Mouse (Mus musculus) adrenal gland, adult 8-10 months (tissue): Measurements from ENCODE around the gene Cyb5r1. TPM values are rescaled to one million over a fixed set of nuclear protein-coding genes. Genes with fewer than 3 reads are reported as not detected.
"Not testable (repeated sequence)": the region's sequence is repeated elsewhere in the genome, so short reads cannot be mapped to it uniquely, and the experiment has no call there.

Source experiments
- DNase-seq: peaks from one replicate; pipeline ENCODE4 v3.0.0; 2022
- total RNA-seq, 4 experiments: library from RNA; stranded (reverse); gene quantifications; 2 replicates each; pipeline ENCODE4 v1.2.4; 2022

The Cyb5r1 gene
- total RNA-seq, 4 experiments from 2014 or later = 34.8 to 55.8 (median 42.2) TPM

GRCm38 (mm10) chr1:134414501-134415167, 9.3 kb downstream of the Cyb5r1 start:
- DNase-seq = no peak

- DNase-seq = peak; percentile 98
These were observed 9.9 kb downstream of the Cyb5r1 start, which contains the start of gene Adipor1 for GRCm38 (mm10) chr1:134415168-134415831. TSS of gene Adipor1 (plus strand) at chr1:134415378.

GRCm38 (mm10) chr1:134418414-134418975, 13.1 kb downstream of the Cyb5r1 start:
- no peak for DNase-seq

DNA sequence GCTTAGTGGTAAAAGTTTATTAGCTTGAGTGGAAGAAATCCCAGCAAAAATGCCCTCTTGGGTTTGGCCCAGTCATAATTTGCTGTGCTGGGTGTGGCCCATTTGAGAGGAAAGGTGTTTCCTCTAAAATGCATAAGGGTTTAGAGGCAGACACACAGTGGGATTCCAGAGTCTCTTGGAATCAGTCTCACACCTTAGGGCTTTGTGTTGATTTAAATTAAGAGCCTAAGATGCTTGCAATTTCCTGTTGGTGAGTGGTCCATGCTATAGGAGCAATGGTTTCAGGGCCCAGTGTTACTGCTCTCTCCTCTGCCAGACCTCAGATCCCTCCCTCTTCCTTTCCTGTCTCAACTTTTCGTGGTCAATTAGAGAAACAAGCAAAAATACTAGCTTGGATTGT, 13.8 kb downstream of the Cyb5r1 start:
- no peak for DNase-seq

GRCm38 (mm10) chr1:134419751-134420458, 14.5 kb downstream of the Cyb5r1 start:
- DNase-seq = peak; percentile 81

DNA sequence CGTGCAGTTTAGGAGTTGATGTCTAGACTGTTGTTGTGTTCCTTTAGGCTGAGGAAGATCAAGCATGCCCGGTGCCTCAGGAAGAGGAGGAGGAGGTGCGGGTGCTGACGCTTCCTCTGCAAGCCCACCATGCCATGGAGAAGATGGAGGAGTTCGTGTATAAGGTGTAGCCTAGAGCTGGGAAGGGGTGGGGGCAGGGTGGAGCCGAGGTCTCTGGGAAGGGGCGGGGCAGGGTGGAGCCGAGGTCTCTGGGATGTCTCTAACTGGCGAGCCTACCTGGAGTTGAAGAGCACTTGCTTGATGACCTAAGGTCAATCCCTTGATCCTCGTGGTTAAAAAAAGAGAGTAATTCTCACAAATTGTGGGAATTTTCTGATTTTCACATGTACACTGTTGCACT, 18.6 kb downstream of the Cyb5r1 start:
- no peak for DNase-seq

- DNase-seq = no peak
These were observed 20.9 kb downstream of the Cyb5r1 start for GRCm38 (mm10) chr1:134426289-134426688.

DNA sequence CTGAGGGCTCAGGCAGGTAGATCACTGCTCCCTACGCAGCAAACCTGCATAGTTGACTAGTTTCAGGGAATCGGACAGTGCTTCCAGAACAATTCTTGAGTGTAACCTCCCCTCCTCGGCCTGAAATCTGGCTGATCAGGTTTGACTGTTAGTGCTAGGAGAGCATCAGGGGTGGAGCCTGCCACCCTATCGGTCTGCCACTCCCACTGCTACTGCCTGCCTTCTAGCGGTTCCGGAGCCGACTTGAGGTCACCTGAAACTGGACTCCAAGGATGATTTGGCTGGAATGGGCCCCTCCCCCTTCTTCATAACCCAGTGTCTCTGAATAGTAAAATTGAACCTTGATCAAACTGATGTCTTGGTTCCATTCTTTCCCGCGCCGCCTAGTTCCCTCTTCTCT, 27.6 kb downstream of the Cyb5r1 start:
- no peak for DNase-seq

DNA sequence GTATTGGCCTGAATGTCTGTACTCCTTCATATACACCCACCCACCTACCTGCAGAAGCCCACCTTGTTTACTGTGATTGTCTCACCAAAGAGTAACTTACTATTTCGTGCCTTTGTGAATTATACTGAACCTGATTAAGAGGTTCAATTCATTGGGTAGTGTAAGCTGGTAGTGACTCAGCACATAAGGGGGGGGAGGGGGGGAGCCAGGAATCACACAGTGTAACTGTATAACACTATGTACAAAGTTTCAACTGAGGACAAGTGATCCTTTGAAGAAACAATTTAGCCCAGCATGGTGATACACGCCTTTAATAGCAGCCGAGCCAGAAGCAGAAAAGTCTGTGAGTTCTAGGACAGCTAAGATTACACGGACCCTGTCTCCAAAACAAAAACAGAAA, 28.1 kb downstream of the Cyb5r1 start:
- no peak for DNase-seq

DNA sequence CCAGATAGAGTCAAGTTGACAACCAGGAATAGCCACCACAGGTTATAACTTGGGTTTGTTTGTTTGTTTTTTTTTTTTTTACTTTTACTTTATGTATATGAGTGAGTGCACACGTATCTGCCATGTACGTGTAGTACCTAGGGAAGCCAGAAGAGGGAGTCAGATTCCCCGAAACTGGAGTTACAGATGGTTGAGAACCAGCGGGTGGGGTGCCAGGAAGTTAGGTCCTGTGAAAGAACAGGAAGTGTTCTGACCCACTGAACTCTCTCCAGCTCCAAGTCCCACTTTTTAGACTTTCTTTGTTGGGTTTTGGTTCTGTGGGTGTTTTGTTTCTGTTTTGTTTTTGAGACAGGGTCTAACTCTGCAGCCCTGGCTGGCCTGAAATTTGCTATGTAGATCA, 30.1 kb downstream of the Cyb5r1 start:
- no peak for DNase-seq

DNA sequence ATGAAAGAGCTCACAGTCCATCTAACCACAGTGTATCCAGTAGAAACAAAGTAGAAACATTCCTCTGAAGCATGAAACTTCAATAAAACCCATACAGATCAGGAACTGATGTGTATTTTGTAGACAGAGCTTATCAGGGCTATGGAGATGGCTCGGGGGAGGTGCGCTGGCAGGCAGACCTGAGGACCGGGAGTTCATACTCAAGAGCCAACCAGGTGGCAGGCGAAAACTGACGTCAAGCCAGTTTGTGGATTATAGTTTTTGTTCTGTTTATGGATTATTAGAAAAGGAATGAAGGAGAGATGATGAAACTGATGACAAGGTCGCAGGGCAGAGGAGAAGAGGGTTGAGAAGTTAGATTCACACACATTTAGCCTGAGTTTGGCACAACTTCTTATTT, 35.1 kb downstream of the Cyb5r1 start:
- no peak for DNase-seq

- DNase-seq = not testable (repeated sequence)
These were observed 36.4 kb downstream of the Cyb5r1 start for GRCm38 (mm10) chr1:134441737-134442136.

GRCm38 (mm10) chr1:134442394-134442793, 37.0 kb downstream of the Cyb5r1 start:
- DNase-seq = no peak

GRCm38 (mm10) chr1:134443288-134443687, 37.9 kb downstream of the Cyb5r1 start:
- DNase-seq = not testable (repeated sequence)

GRCm38 (mm10) chr1:134445418-134445817, 40.1 kb downstream of the Cyb5r1 start:
- no peak for DNase-seq

GRCm38 (mm10) chr1:134448537-134448936, 43.2 kb downstream of the Cyb5r1 start:
- DNase-seq = not testable (repeated sequence)

DNA sequence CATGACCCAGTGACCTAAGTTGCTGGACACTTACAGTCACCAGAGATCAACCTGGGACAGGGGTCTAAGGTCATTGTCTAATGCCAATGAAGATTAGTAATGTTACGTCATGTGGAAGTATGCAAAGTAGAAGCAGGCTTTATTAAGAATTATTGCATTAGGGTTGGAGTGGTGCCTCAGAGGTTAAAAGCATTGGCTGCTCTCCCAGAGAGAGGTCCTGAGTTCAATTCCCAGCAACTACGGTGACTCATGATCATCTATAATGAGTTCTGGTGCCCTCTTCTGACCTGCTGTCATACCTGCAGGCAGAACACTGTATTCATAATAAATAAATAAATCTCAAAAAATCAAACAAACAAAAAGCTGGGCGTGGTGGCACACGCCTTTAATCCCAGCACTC, 44.8 kb downstream of the Cyb5r1 start:
- no peak for DNase-seq

DNA sequence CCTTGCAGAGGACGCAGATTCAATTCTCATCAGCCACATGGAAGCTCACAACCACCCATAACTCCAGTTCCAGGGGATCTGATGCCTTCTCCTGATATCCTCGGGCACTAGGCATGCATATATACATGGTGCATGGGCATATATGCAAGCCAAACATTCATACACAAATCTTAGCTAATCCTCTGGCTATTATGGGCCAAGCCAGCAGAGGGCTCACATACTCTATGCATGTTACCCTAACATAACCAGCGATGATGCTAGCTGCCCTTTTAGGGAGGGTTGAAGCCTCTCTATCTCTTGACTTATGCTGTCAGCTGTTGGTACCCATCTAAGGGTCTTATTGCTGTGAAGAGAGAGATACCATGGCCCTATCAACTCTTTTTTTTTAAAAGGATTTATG, 45.6 kb downstream of the Cyb5r1 start:
- DNase-seq = peak; percentile 16

DNA sequence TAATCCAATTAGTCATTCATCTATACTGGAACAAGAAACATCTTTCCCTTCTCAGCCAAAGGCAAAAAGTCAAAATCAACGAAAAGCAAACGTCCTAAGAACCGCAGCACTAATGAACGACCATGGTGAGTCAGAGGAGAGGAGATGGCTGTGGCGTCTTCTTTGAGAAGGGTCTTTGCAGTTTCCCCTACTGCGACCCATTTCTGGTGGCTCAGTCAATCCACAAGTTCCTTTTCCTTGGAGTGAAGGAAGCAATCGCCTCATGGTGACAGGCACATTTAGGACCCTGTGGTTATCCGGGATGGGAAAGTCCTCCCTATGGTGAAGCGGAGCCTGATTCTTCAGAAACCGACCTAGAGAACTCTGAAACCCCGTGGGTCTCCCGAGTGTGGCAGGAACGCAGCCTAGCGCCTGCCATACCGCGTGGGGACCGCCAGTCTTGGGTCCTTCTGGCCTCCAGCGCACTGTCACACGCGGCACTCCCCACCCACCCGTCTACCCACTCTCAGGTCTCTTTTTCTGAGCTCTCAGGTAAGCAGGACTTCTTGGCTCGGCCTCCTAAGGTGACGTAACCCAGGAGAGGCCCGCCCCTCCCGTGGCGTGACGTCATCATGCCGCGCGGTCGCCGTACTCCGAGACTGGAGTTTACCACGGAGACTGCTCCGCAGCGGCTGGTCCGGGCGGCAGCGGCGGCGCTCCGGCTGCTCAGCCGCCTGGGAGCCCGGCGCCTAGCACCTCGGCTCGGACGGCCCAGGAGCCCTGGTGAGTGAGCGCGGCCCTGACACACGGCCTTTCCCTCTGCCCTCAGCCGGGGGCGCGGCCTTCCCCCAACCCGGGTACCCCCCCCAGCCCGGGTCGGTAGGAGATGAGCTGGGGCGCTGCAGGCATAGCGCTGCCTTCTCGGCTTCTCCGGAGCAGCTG, 49.8 kb downstream of the Cyb5r1 start, which contains the start of gene Klhl12:
Klhl12 (plus strand) TSS at position 628 of the 921 bp plus-strand sequence.
- DNase-seq = peak; percentile 88

GRCm38 (mm10) chr1:134456060-134456459, 50.7 kb downstream of the Cyb5r1 start:
- no peak for DNase-seq

DNA sequence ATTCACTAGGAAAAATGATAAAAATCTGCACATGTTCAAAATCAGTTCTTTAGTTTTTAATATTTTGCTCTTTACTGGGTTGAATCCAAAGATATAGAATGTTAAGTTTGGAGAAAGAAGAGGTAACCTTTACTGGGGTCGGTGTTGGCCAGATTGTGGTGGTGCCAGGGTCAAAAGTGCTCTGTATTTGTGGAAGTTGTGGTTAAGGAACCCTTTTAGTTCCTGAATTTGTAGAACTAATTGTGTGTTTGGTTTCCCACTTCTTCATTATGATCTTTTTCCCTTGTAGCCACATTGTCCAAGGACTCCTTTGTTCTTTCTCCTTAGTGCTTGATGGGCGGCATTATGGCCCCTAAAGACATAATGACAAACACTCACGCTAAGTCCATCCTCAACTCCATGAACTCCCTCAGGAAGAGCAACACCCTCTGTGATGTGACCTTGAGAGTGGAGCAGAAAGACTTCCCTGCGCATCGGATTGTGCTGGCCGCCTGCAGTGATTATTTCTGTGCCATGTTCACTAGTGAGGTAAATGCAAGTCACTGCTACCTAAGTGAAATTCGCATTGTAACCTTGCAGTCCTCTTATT, 52.9 kb downstream of the Cyb5r1 start:
- no peak for DNase-seq
